Mouse (Mus musculus) limb, embryonic 13.5 days (tissue): ENCODE measurements around the gene Ercc1. TPM values are rescaled to one million over a fixed set of nuclear protein-coding genes. Genes with fewer than 3 reads are reported as not detected.
A peak's percentile ranks its signal among the peaks of the same experiment; 100 is the strongest.

ENCODE experiments used
- ATAC-seq: fragments of 200-750 bp; cut with Nextera tagmentation; 2 replicates; pipeline ENCODE4 v1.8.0; 2017; ENCODE audit warnings: low read depth, moderate number of reproducible peaks, moderate TSS enrichment; ENCODE audit not compliant: low FRiP score
- H3K27ac ChIP-seq: fragments of 300-500 bp; sonication (generic); 2 replicates; pipeline ENCODE4 v1.5.1; 2015; ENCODE audit warnings: inconsistent platforms, mild to moderate bottlenecking, moderate library complexity
- H3K27me3 ChIP-seq: fragments of 300-500 bp; sonication (generic); 2 replicates; pipeline ENCODE4 v1.6.1; 2015; ENCODE audit warnings: mild to moderate bottlenecking, inconsistent platforms
- H3K36me3 ChIP-seq: fragments of 300-500 bp; sonication (generic); 2 replicates; pipeline ENCODE4 v1.6.1; 2015; ENCODE audit warnings: inconsistent platforms, mild to moderate bottlenecking, moderate library complexity
- H3K4me1 ChIP-seq: fragments of 300-500 bp; sonication (generic); 2 replicates; pipeline ENCODE4 v1.6.1; 2015; ENCODE audit warnings: inconsistent platforms
- H3K4me2 ChIP-seq: fragments of 300-500 bp; sonication (generic); replicated peaks from 2 replicates; pipeline ENCODE4 v1.6.1; 2015; ENCODE audit warnings: inconsistent platforms, mild to moderate bottlenecking, moderate library complexity
- H3K4me3 ChIP-seq: fragments of 300-500 bp; sonication (generic); 2 replicates; pipeline ENCODE4 v1.5.1; 2015; ENCODE audit warnings: moderate library complexity, mild to moderate bottlenecking, inconsistent platforms
- H3K9ac ChIP-seq: fragments of 300-500 bp; sonication (generic); 2 replicates; pipeline ENCODE4 v1.6.1; 2015; ENCODE audit warnings: mild to moderate bottlenecking, inconsistent platforms
- H3K9me3 ChIP-seq: fragments of 300-500 bp; sonication (generic); 2 replicates; pipeline ENCODE4 v1.6.1; 2016; ENCODE audit warnings: inconsistent platforms
- WGBS: fragments of 180-500 bp; shearing (Covaris S2); methylation state at CpG from one replicate; pipeline ENCODE4 v1.1.7; 2015; 5-methylcytosine and 5-hydroxymethylcytosine counted together
- polyA plus RNA-seq: library from polyadenylated mRNA; unstranded; fragments of >200 nt; fragmentation: Nextera tagmentation; extraction: Ambion mirVana; gene quantifications from 2 replicates; pipeline ENCODE4 v1.2.1, GENCODE M21; 2015

Gene Ercc1
- polyA plus RNA-seq, 1 experiment from 2014 or later, result 96.4 TPM

DNA sequence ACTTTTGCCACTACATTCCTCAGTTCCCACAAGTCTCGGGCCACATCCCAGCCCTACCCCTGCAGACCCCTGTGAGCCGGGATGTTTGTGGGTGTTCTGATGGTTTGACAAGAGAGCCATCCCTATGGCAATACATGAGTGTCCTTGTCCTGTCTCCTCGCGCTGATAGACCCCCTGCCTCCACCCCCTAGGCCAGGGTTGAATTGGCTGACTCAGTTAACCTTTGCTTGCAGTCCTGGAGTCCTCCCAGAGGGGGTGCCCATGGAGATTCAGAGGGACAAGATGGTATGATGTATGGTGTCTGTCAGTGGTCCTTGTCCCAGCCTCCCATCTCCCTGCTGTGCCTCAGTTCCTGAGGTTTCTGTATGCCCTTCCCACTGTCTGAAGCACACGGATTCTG is 30.5 kb upstream of the Ercc1 start:
- H3K4me2 ChIP-seq, result no peak overlapping the region
- H3K4me1 ChIP-seq, result peaks cover 10% of the 10 kb centered on the region
- no peak overlapping the region for H3K4me3 ChIP-seq
- H3K27ac ChIP-seq, result no peak overlapping the region
- no peak for ATAC-seq
- H3K9ac ChIP-seq, result no peak overlapping the region
- H3K36me3 ChIP-seq, result no peaks in the 10 kb centered on the region
- H3K9me3 ChIP-seq, result no peaks in the 10 kb centered on the region
- 52% methylated on average over 5 of the region's 5 CpGs for WGBS
- H3K27me3 ChIP-seq, result peaks cover 61% of the 10 kb centered on the region

DNA sequence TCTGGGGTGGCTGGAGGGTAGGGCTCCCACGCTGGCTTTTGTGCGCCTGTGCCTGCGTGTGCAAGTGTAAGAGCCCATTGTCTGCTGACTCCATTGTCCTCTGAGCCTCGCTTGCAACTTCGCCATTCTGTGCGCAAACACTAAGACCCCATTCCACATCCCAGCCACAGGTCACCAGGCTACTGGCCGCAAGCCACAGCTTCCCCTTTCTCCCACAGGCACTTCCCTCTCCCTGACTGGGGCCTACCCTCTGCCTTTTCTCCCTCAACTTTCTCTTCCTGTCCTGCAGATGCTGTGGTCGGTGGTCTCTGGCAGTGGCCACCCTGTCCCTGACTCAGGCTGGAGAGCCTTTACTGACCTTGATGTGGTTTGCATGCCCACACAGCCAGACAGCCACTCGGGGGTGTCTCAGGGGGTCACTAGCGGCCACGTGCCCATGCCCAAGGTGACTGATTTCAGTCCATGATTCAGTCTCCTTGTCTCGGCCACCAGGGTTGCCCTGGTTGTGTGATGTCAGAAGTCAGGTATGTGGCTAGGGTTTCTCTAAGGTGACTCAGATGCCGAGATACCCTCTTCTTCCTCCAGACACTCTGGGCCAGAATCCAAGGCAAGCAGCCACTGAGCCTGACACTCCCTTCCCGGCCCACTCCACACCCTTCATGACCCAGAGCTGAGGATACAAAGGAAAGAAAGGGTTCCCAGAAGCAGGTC is 28.0 kb upstream of the Ercc1 start:
- no peak for ATAC-seq
- no peak overlapping the region for H3K4me3 ChIP-seq
- H3K27me3 ChIP-seq, result peaks cover 73% of the 10 kb centered on the region
- no peak overlapping the region for H3K27ac ChIP-seq
- WGBS, result 58% methylated on average over 14 of the region's 14 CpGs
- no peak overlapping the region for H3K9ac ChIP-seq
- no peak overlapping the region for H3K4me2 ChIP-seq
- H3K36me3 ChIP-seq, result no peaks in the 10 kb centered on the region
- H3K4me1 ChIP-seq, result peaks cover 10% of the 10 kb centered on the region
- no peaks in the 10 kb centered on the region for H3K9me3 ChIP-seq

DNA sequence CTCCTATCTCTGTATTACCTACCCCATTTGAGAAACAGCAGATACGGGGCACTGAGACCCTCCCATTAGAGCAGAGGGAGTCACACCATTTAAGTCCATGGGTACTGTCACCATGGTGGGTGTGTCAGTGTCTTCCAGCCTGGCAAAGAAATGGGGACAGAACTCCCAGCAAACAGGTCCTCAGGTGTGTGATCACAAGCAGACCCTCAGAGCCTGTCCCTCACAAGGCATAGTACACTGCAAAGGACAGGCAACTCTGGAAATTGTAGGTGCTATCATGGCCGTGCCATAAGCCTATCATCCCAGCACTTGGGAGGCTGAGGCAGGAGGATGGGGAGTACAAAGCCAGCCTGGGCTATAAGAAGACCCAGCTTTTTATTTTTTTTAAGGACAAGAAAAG is 26.4 kb upstream of the Ercc1 start:
- Histone ChIP-seq H3K27ac (no peak overlapping the region), H3K4me1 (peaks cover 10% of the 10 kb centered on the region), H3K36me3 (no peaks in the 10 kb centered on the region), H3K4me3 (no peak overlapping the region), H3K4me2 (no peak overlapping the region), H3K9ac (no peak overlapping the region), H3K27me3 (peaks cover 69% of the 10 kb centered on the region), H3K9me3 (no peaks in the 10 kb centered on the region)
- WGBS, result 62% methylated on average over 2 of the region's 2 CpGs
- no peak for ATAC-seq

DNA sequence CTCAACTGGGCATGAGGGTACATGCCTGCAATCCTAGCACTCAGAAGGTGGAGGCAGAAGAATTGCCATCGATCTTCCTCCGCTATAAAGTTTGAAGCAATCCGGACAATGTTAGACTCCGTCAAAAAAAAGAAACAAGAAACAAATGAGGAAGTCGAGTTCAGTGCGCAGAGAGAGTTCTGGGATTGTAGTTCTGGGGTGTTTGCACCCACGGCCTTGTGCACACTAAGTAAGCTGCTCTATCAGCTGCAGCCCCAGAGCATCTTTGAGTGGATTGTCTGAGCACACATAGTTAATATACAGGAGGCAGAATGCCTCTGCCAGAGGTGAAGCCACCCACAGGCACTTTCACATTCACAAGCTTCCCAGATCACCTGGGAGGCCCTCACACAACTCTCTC is 25.9 kb upstream of the Ercc1 start:
- WGBS, result 75% methylated on average over 7 of the region's 7 CpGs
- H3K4me2 ChIP-seq, result no peak overlapping the region
- no peaks in the 10 kb centered on the region for H3K9me3 ChIP-seq
- H3K27ac ChIP-seq, result no peak overlapping the region
- no peak overlapping the region for H3K9ac ChIP-seq
- H3K4me1 ChIP-seq, result peaks cover 10% of the 10 kb centered on the region
- no peak overlapping the region for H3K4me3 ChIP-seq
- H3K27me3 ChIP-seq, result peaks cover 70% of the 10 kb centered on the region
- no peak for ATAC-seq
- H3K36me3 ChIP-seq, result no peaks in the 10 kb centered on the region

DNA sequence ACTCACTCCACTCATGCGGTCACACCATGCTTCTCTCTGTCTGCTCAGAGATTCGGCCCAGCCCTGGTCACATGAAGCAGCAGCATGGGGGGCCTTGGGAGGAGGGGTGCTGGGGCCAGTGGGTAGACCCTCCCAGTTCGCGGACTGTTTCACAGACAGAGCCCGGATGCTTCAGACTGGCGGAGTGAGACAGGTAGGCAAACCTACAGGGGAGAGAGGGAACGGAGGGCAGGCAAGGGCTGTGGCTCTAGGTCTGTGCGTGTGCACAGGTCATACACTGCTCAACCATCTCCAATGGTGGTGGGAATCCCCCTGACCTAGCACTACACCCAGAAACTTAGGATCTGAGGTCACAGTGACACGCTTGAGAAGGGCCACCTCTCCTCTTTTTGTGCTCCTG is 25.1 kb upstream of the Ercc1 start:
- Histone ChIP-seq H3K27ac (no peak overlapping the region; the same call in 1 of the 2 replicates), H3K27me3 (peaks cover 72% of the 10 kb centered on the region), H3K4me1 (peaks cover 10% of the 10 kb centered on the region), H3K9me3 (no peaks in the 10 kb centered on the region), H3K4me3 (peak overlapping the region; percentile 49), H3K36me3 (no peaks in the 10 kb centered on the region), H3K9ac (peak overlapping the region; percentile 62), H3K4me2 (peak overlapping the region; percentile 74)
- peak; percentile 57 for ATAC-seq
- WGBS, result 19% methylated on average over 9 of the region's 9 CpGs

DNA sequence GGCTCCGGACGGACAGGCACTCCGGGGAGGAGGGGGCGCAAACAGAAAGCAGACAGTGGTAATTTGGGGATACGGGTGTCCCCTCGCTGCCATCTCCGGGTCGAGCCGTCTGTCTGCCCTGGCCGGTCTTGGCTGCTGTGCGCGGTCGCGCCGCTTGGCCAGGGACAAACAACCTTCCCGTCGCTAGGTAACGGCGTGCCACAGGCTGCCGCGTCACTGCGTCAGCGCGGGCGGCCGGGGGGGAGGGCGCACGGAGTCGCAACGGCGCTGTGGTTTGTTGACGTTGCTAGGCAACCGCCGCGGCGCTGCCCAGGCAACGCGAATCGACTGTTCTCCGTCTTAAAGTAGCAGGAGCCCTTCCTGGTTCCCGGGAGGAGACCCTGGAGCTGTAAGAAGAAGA is 24.7 kb upstream of the Ercc1 start:
- Histone ChIP-seq H3K9me3 (no peaks in the 10 kb centered on the region), H3K4me3 (peak overlapping the region; percentile 49), H3K27ac (no peak overlapping the region; the same call in 1 of the 2 replicates), H3K27me3 (peaks cover 68% of the 10 kb centered on the region), H3K9ac (peak overlapping the region; percentile 62), H3K4me2 (peak overlapping the region; percentile 74), H3K4me1 (peaks cover 10% of the 10 kb centered on the region), H3K36me3 (no peaks in the 10 kb centered on the region)
- ATAC-seq, result peak; percentile 95
- under 1% methylated on average over 40 of the region's 41 CpGs for WGBS

DNA sequence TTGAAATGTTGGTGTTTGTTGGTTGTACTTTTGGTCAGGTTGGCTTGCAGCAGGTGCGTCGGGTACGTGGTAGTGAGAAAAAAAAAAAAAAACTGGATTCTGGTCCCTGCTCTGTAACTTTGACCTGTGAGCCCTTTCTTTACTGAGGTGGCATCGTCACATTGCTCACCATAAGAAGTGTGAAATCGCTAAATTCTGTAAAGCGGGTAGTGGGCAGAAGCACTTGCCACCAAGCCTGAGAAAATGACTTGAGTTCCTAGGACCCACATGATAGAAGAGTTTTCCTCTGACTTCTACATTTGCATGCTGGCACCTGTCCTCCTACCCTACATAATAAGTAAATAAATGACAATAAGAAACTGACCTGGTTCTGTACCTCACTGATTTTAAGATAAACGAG is 23.9 kb upstream of the Ercc1 start:
- H3K4me1 ChIP-seq, result peaks cover 10% of the 10 kb centered on the region
- H3K9me3 ChIP-seq, result no peaks in the 10 kb centered on the region
- no peak overlapping the region for H3K9ac ChIP-seq
- no peak overlapping the region for H3K27ac ChIP-seq
- H3K4me2 ChIP-seq, result peak overlapping the region; percentile 74
- no peaks in the 10 kb centered on the region for H3K36me3 ChIP-seq
- H3K4me3 ChIP-seq, result peak overlapping the region; percentile 49; the same call in 1 of the 2 replicates
- peaks cover 63% of the 10 kb centered on the region for H3K27me3 ChIP-seq
- no peak for ATAC-seq
- 36% methylated on average over 7 of the region's 7 CpGs for WGBS

DNA sequence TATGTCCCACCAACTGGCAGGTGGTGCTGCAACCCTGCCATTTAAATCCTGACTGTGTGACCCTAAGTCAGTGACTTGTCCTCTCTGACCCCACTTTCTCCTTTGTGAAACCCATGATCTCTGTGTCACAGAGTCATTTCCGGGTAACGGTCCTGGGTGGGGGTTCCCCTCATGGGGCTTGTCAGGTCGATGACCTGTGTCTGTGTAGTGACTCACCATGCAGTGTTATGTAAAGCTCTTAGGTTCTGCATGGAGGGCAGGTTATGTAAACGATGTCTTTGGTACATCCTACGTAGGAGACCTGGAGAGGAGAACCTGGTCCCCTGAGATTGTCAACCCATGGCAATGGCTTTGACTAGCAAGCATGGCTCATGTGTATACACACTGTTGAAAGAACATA is 23.1 kb upstream of the Ercc1 start:
- Histone ChIP-seq H3K36me3 (no peaks in the 10 kb centered on the region), H3K9me3 (no peaks in the 10 kb centered on the region), H3K4me1 (peaks cover 15% of the 10 kb centered on the region), H3K27me3 (peaks cover 54% of the 10 kb centered on the region), H3K4me3 (no peak overlapping the region), H3K4me2 (no peak overlapping the region), H3K27ac (no peak overlapping the region), H3K9ac (no peak overlapping the region)
- no peak for ATAC-seq
- WGBS, result 65% methylated on average over 5 of the region's 5 CpGs

DNA sequence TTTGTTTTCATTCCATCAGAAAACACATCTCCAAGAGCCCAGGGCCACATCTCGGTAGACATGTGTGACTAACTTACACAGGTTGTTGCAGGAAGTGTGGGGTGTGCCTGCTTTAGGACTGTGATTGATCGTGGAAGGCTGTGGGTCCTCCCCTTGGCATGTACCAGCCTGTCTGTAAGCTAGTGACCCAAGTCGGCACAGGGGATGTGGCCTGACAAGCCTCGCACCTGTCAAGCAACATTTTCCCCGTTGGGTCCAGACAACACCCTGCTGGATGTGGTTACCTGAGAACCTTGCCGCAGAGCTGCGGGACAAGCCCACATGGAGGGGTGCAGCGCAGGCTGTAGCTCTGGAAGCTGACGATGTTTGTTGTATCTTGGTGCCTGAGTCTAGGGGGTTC is 22.1 kb upstream of the Ercc1 start:
- peaks cover 26% of the 10 kb centered on the region for H3K4me1 ChIP-seq
- no peak overlapping the region for H3K4me2 ChIP-seq
- ATAC-seq, result no peak
- H3K27ac ChIP-seq, result no peak overlapping the region
- no peaks in the 10 kb centered on the region for H3K9me3 ChIP-seq
- no peaks in the 10 kb centered on the region for H3K36me3 ChIP-seq
- H3K9ac ChIP-seq, result no peak overlapping the region
- no peak overlapping the region for H3K4me3 ChIP-seq
- H3K27me3 ChIP-seq, result peaks cover 44% of the 10 kb centered on the region
- 40% methylated on average over 9 of the region's 9 CpGs for WGBS

DNA sequence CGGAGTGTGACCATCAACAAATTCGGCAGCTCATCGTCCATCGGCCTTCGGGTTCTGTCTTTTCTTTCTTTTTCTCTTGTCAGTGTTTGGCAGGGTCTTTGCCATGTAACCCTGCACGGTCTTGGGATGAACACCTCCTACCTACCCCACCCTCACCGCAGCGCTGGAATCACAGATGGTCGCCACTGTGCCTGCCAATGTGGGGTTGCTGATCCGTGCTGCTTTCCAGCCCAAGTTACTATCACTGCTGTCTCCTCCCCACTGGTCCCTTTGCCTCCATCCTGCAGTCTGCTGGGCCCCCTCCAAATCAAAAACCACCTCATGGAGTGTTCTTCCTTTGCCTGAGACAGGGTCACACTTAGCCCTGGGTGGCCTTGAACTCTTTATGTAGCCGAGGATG is 20.4 kb upstream of the Ercc1 start:
- Histone ChIP-seq H3K4me2 (no peak overlapping the region), H3K9ac (0 out of 2 replicates have a peak overlapping the region, but pooled peaks have one; percentile 9), H3K36me3 (no peaks in the 10 kb centered on the region), H3K4me1 (peaks cover 30% of the 10 kb centered on the region), H3K4me3 (no peak overlapping the region), H3K27ac (no peak overlapping the region), H3K27me3 (peaks cover 27% of the 10 kb centered on the region), H3K9me3 (no peaks in the 10 kb centered on the region)
- ATAC-seq, result no peak
- WGBS, result 85% methylated on average over 11 of the region's 11 CpGs

DNA sequence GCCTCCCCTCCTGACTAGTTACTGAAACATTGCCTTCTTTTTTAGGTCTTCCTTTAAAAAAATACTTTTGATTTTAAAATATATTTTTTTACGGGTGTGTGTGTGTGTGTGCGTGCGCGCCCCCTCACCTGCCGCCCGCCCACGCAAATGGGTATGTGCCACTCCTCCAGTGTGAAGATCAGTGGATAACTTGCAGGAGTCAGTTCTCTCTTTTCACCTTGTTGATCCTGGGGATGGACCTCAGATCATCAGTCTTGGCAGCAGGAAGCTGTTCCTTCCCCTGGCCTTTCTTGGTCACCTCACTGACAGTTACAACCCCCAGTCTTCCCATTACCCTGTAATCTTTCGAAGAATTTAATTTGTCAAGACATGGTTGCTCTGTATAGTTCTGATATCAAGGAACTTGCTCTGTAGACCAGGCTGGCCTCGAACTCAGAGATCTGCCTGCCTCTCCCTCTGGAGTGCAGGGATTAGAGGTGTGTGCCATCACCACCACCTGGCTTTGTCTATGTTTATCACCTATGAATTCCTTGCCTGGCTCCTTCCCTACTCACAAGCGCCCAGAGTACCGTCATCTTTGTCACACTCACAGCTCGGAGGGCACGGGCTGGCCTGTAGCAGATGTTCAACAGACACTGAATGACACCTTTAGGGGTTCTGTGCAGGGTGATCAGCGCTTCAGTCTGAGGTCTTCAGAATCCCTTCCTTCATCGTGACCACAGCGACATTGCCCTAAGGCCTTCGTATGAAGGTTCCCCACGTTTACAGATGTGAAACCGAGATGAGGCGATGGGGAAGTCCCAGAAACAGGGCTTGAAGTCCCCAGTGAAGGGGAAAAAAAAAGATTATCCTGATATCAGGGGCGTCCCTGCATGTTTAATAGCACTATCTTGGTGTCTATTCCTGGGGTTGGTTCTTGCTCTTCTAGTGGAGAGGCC is 19.0 kb upstream of the Ercc1 start:
- Histone ChIP-seq H3K4me1 (peaks cover 21% of the 10 kb centered on the region), H3K27ac (no peak overlapping the region), H3K9ac (no peak overlapping the region), H3K36me3 (no peaks in the 10 kb centered on the region), H3K9me3 (no peaks in the 10 kb centered on the region), H3K4me3 (no peak overlapping the region), H3K4me2 (peak overlapping the region; percentile 71), H3K27me3 (peaks cover 24% of the 10 kb centered on the region)
- no peak for ATAC-seq
- WGBS, result 67% methylated on average over 21 of the region's 21 CpGs

DNA sequence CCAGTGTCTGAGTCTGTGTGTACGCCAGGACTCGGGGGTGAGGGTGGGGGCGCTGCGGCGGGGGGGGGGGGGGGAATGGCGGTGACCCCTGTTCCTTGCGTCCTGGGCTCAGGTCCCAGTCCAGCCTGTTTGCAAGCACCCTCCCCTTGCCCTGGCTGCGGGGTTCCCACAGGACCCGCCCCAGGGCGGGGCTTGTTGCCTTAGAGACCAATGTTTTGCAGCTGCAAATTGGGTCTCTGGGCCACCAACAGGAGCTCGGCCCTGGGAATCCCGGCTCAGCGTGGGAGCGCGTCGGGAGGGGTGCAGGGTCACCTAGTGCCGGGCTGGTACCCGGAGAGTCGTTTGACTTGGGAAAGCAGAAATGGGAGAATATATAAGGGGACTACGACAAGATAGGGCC is 18.2 kb upstream of the Ercc1 start:
- peak; percentile 53; the same call in 1 of the 2 replicates for ATAC-seq
- H3K9me3 ChIP-seq, result no peaks in the 10 kb centered on the region
- peak overlapping the region; percentile 42 for H3K4me3 ChIP-seq
- H3K27me3 ChIP-seq, result peaks cover 16% of the 10 kb centered on the region
- peak overlapping the region; percentile 57; the same call in 1 of the 2 replicates for H3K9ac ChIP-seq
- peaks cover 20% of the 10 kb centered on the region for H3K4me1 ChIP-seq
- H3K27ac ChIP-seq, result peak overlapping the region; percentile 48; the same call in 1 of the 2 replicates
- peak overlapping the region; percentile 71 for H3K4me2 ChIP-seq
- WGBS, result under 1% methylated on average over 20 of the region's 20 CpGs
- no peaks in the 10 kb centered on the region for H3K36me3 ChIP-seq
